Mouse (Mus musculus) duodenum, adult 2 months (tissue): ENCODE results near the gene Pax2. TPM values are rescaled to one million over a fixed set of nuclear protein-coding genes. Genes with fewer than 3 reads are reported as not detected.

ENCODE experiments used
- polyA plus RNA-seq: library from polyadenylated mRNA; depleted of rRNA; stranded (reverse); fragments of >200 nt; gene quantifications from 2 replicates; pipeline ENCODE4 v1.2.3, GENCODE M21; 2012; ENCODE audit warnings: low replicate concordance; rRNA removed

Gene Pax2
- polyA plus RNA-seq, result not detected in 2 replicates

GRCm38 (mm10) chr19:44755693-44756420 lies at the start of gene Pax2:
Pax2 (plus strand) TSS chr19:44756045.

Other genes with a start within 250 kb of the Pax2 start
- 0.69 and 2.8 TPM in 2 replicates for gene Sec31b, start 210.2 kb upstream of the Pax2 start, polyA plus RNA-seq
- gene Gm20538, start 203.2 kb upstream of the Pax2 start, polyA plus RNA-seq, result not detected in 2 replicates
- 634 and 747 TPM in 2 replicates for gene Ndufb8, start 200.6 kb upstream of the Pax2 start, polyA plus RNA-seq
- 7.2 and 9.6 TPM in 2 replicates for gene Hif1an, start 193.2 kb upstream of the Pax2 start, polyA plus RNA-seq
- gene Slf2, start 175.1 kb downstream of the Pax2 start, polyA plus RNA-seq, result 18.9 and 22.3 TPM in 2 replicates
- 290 and 406 TPM in 2 replicates for gene Sema4g, start 233.1 kb downstream of the Pax2 start, polyA plus RNA-seq
- gene Twnk, start 249.6 kb downstream of the Pax2 start, polyA plus RNA-seq, result 4.6 and 5.2 TPM in 2 replicates